9 mouse cellular contexts compared by ENCODE assay signal in the genomic region with DNA sequence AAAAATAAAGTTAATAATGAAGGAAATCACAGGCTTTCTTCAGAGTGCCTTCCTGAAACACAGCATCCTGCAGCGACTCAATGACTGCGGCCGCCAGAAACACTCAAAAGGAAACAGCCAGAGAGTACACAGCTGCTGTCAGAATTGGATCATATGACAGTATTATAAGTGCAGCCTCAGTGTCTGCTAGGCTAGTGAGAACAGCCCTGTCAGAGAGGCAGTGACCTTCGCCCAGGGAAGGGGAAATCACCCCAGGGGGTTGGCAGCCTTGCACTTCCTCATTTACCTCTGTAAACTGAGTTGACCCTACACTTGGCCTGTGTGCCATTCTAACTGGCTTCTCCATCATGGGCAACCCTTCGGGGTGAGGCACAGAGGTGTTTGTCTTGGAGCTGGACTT.
DNase-seq lines count a peak whose midpoint lies in the region; ATAC-seq and TF ChIP-seq lines count a peak whose summit lies in the region.
"Had no signal": no experiment of that assay in that cellular context is flagged by ENCODE, and none has a peak within 500 bp of the region (broad histone marks: within the 10 kb centered on the region; RNA-seq: fewer than 3 reads in every experiment).

No protein-coding gene starts in this region.

- H3K27ac ChIP-seq in neural tube, embryonic 13.5 days (replicated peaks), result peak overlapping the region; percentile 24; the same call in 1 of the 2 replicates
- H3K27ac ChIP-seq in midbrain, postnatal 0 days (ENCODE audit: low read depth, low read length), result no peak overlapping the region
- H3K27ac ChIP-seq: embryonic facial prominence, embryonic 15.5 days had no signal

- no peak for ATAC-seq in neural tube, embryonic 13.5 days (ENCODE audit: low read depth)
- ATAC-seq in midbrain, postnatal 0 days (ENCODE audit: low FRiP score), result no peak

- H3K4me3 ChIP-seq in neural tube, embryonic 13.5 days, result no peak overlapping the region
- no peak overlapping the region for H3K4me3 ChIP-seq in midbrain, postnatal 0 days (ENCODE audit: low read depth, low read length)
- H3K4me3 ChIP-seq: embryonic facial prominence, embryonic 15.5 days had no signal

- 69% methylated on average over 5 of the region's 5 CpGs for WGBS in neural tube, embryonic 13.5 days
- WGBS in midbrain, postnatal 0 days, result 74% methylated on average over 5 of the region's 5 CpGs

- peaks cover 25% of the 10 kb centered on the region for H3K4me1 ChIP-seq in neural tube, embryonic 13.5 days (replicated peaks)
- 0 out of 2 replicates have a peak, but pooled peaks cover under 1% of the 10 kb centered on the region for H3K4me1 ChIP-seq in midbrain, postnatal 0 days (ENCODE audit: insufficient read depth, low read length)
- H3K4me1 ChIP-seq: embryonic facial prominence, embryonic 15.5 days had no signal

- no peaks in the 10 kb centered on the region for H3K36me3 ChIP-seq in neural tube, embryonic 13.5 days
- no peaks in the 10 kb centered on the region for H3K36me3 ChIP-seq in midbrain, postnatal 0 days (ENCODE audit: insufficient read depth, low read length)
- H3K36me3 ChIP-seq: embryonic facial prominence, embryonic 15.5 days had no signal

- DNase-seq in adrenal gland, postnatal 10 days, result peak; percentile 23
- no peak for DNase-seq in adrenal gland, adult 2 months
- no peak for DNase-seq in neural tube, embryonic 10.5 days (ENCODE audit: extremely low spot score, low spot score)
- DNase-seq in kidney, adult 9 months, result peak; percentile 96
- peak; percentile 64 for DNase-seq in lung, postnatal 36 days
- DNase-seq in urinary bladder, postnatal 36 days (ENCODE audit: low spot score in 2 of 2), result no peak
- no peak for DNase-seq in midbrain, postnatal 0 days (ENCODE audit: low spot score)

- no peak overlapping the region for H3K9ac ChIP-seq in neural tube, embryonic 13.5 days
- no peak overlapping the region for H3K9ac ChIP-seq in midbrain, postnatal 0 days (replicated peaks; ENCODE audit: low read length, poor library complexity, severe bottlenecking)
- H3K9ac ChIP-seq: embryonic facial prominence, embryonic 15.5 days had no signal

- H3K9me3 ChIP-seq in neural tube, embryonic 13.5 days, result no peaks in the 10 kb centered on the region
- no peaks in the 10 kb centered on the region for H3K9me3 ChIP-seq in midbrain, postnatal 0 days (ENCODE audit: low read length)
- H3K9me3 ChIP-seq: embryonic facial prominence, embryonic 15.5 days had no signal

- H3K4me2 ChIP-seq in neural tube, embryonic 13.5 days, result no peak overlapping the region
- H3K4me2 ChIP-seq in midbrain, postnatal 0 days (ENCODE audit: low read depth, low read length, poor library complexity, severe bottlenecking), result no peak overlapping the region
- H3K4me2 ChIP-seq: embryonic facial prominence, embryonic 15.5 days had no signal

- no peak for TF ChIP-seq CTCF in midbrain, postnatal 0 days (IDR thresholded peaks at IDR 0.05)

- H3K27me3 ChIP-seq in neural tube, embryonic 13.5 days, result no peaks in the 10 kb centered on the region
- H3K27me3 ChIP-seq in midbrain, postnatal 0 days (ENCODE audit: insufficient read depth, low read length), result no peaks in the 10 kb centered on the region
- H3K27me3 ChIP-seq: embryonic facial prominence, embryonic 15.5 days had no signal

Comparison
In these comparisons a context has a peak if more than half of its experiments do, and no peak if none do; other contexts are left out.
1. DNase-seq: peak in adrenal gland, postnatal 10 days (single experiment), kidney, adult 9 months (single experiment) and lung, postnatal 36 days (single experiment); none in adrenal gland, adult 2 months (single experiment), neural tube, embryonic 10.5 days (single experiment), urinary bladder, postnatal 36 days (0 of 2) and midbrain, postnatal 0 days (single experiment).